Mouse (Mus musculus): Measurements from ENCODE around the gene Ccz1. TPM values are rescaled to one million over a fixed set of nuclear protein-coding genes. Genes with fewer than 3 reads are reported as not detected.
A peak's percentile ranks its signal among the peaks of the same experiment; 100 is the strongest.
"Not testable (repeated sequence)": the region's sequence is repeated elsewhere in the genome, so short reads cannot be mapped to it uniquely, and the experiment has no call there.

Gene Ccz1
- polyA plus RNA-seq, 1 experiment, result 48.2 TPM

- H3K4me1 ChIP-seq (ENCODE audit: control insufficient read depth, insufficient read depth, insufficient read length, low read length), result peaks cover 3% of the 10 kb centered on the region
- no peak overlapping the region for H3K4me3 ChIP-seq (ENCODE audit: insufficient read depth, low read depth, low read length)
- no peak overlapping the region for H3K27ac ChIP-seq (replicated peaks; ENCODE audit: low read depth, low read length)
These were observed 1.2 kb upstream of the Ccz1 start for GRCm38 (mm10) chr5:144015845-144016244.

DNA sequence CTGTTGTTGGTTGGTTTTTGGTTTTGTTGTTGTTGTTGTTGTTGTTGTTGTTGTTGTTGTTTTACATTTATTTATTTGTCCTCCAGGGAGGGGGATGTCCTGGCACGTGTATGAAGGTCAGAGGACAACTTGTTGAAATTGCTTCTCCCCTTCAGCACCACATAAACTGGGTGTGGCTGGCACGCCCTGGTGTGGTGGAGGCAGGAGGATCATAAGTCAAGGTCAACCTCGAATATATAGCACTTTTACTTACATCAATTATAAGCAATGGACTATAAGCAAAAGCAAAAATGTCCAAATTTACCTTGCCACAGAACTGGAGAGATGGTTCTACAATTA is 604 bp upstream of the Ccz1 start:
- 0 out of 2 replicates have a peak overlapping the region, but pooled peaks have one; percentile 44 for H3K27ac ChIP-seq (replicated peaks; ENCODE audit: low read depth, low read length)

DNA sequence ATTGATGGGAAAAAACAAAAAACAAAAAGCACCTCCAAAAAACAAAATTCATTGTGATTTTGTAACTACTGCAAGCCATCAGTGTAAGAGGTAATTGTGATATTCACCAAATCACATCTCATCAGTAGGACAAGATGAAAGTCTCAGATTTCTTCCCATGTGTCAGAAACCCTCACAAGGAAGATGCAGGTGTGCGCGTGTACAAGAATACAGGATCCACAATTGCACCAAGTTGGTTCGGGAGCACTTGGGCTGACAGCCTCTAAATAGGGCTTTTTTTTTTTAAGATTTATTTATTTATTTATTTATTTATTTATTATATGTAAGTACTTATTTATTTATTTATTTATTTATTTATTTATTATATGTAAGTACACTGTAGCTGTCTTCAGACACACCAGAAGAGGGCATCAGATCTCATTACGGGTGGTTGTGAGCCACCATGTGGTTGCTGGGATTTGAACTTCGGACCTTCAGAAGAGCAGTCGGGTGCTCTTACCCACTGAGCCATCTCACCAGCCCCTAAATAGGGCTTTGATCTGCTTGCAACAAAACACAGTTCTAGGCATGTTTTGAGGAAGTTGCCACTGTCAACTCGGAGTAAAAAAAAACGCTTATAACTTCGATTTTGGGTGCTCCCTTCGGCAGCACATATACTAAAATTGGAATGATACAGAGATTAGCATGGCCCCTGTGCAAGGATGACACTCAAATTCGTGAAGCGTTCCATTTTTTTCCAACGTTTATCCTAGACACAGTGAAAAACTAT is 1.1 kb downstream of the Ccz1 start:
- H3K27ac ChIP-seq (replicated peaks; ENCODE audit: low read depth, low read length); H3K4me1 ChIP-seq (ENCODE audit: control insufficient read depth, insufficient read depth, insufficient read length, low read length): not testable (repeated sequence)
- peak overlapping the region; percentile 39 for H3K4me3 ChIP-seq (ENCODE audit: insufficient read depth, low read depth, low read length)

More for the DNA sequence above, 604 bp upstream of the Ccz1 start:
- peaks cover 3% of the 10 kb centered on the region for H3K4me1 ChIP-seq (ENCODE audit: control insufficient read depth, insufficient read depth, insufficient read length, low read length)
- H3K4me3 ChIP-seq (ENCODE audit: insufficient read depth, low read depth, low read length), result peak overlapping the region; percentile 65

DNA sequence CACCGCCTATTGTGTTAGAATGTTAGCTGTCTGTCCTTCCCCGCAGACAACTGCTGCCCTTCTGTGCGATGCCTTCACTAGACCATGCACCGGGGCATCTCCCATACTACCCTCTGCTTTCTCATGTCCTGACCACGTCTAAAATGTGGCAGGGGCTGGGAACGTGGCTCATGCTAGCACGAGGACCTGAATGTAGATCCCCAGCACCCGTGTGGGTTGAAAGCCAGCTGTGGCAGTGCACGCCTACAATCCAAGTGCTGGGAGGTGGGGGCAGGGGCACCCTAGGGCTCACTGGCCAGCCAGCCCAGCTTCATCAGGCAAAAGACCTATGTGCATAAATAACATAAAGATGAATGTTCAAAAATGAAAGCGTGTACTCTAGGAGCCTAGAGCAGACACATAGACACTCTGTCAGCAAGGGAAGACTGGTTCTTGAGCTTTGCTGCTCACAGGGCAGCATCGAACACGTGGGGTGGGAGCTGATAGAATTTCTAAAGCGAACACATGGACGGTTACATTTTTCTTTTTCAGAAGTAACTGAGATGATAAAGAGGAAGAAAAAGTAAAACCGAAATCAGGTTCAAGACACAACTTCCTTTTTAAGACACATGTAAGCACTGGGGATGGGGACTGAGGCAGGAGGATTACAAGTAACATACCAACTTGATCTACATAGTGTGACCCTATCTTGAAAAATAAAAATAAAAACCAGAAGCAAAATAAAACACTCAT is 12.1 kb downstream of the Ccz1 start:
- H3K4me3 ChIP-seq (ENCODE audit: insufficient read depth, low read depth, low read length), result no peak overlapping the region
- H3K4me1 ChIP-seq (ENCODE audit: control insufficient read depth, insufficient read depth, insufficient read length, low read length), result no peaks in the 10 kb centered on the region
- no peak overlapping the region for H3K27ac ChIP-seq (replicated peaks; ENCODE audit: low read depth, low read length)

GRCm38 (mm10) chr5:143999409-143999808 is 15.3 kb downstream of the Ccz1 start:
- Histone ChIP-seq H3K4me3 (ENCODE audit: insufficient read depth, low read depth, low read length) (no peak overlapping the region), H3K4me1 (ENCODE audit: control insufficient read depth, insufficient read depth, insufficient read length, low read length) (no peaks in the 10 kb centered on the region), H3K27ac (replicated peaks; ENCODE audit: low read depth, low read length) (no peak overlapping the region)

GRCm38 (mm10) chr5:143994632-143995365 is 19.9 kb downstream of the Ccz1 start:
- no peaks in the 10 kb centered on the region for H3K4me1 ChIP-seq (ENCODE audit: control insufficient read depth, insufficient read depth, insufficient read length, low read length)
- no peak overlapping the region for H3K4me3 ChIP-seq (ENCODE audit: insufficient read depth, low read depth, low read length)
- no peak overlapping the region for H3K27ac ChIP-seq (replicated peaks; ENCODE audit: low read depth, low read length)

GRCm38 (mm10) chr5:143993849-143994248 is 20.8 kb downstream of the Ccz1 start:
- Histone ChIP-seq H3K4me1 (ENCODE audit: control insufficient read depth, insufficient read depth, insufficient read length, low read length) (no peaks in the 10 kb centered on the region), H3K4me3 (ENCODE audit: insufficient read depth, low read depth, low read length) (no peak overlapping the region), H3K27ac (replicated peaks; ENCODE audit: low read depth, low read length) (no peak overlapping the region)

DNA sequence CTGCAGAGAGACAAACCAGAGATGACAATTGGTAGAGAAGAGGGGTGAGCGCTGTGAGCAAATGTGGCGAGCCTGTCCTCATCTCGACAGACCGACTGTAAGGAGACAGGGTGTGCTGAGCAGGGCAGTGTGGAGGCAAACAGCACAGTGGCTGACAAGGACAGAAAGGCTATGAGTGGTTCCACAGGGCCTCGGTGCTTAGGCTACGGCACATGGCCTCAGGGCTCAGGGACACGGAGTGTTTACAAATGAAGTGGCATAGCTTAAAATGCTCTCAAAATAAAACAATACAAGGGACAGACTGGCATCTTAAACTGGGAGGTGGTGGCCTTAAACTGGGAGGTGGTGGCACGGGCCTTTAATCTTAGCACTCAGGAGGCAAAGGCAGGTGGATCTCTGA is 21.4 kb downstream of the Ccz1 start:
- no peak overlapping the region for H3K4me3 ChIP-seq (ENCODE audit: insufficient read depth, low read depth, low read length)
- no peaks in the 10 kb centered on the region for H3K4me1 ChIP-seq (ENCODE audit: control insufficient read depth, insufficient read depth, insufficient read length, low read length)
- no peak overlapping the region for H3K27ac ChIP-seq (replicated peaks; ENCODE audit: low read depth, low read length)

DNA sequence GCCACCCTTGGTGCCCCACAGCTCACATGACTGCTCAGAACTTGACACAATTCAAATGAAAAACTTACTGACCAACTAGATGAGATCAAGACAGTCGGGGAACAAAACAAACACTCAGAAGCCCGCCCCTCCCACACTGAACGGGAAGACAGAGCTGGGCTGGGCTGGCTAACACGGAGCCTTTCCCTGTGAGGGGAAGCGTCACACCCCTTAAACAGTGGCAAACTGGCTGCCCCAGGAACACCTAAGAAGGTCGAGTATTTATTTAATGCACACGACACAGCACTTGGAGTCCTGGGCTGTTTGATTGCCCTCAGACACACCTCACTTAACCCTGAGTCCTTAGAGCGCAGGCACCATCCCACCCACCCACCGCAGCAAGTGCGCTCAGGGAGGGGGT is 22.0 kb downstream of the Ccz1 start:
- no peak overlapping the region for H3K4me3 ChIP-seq (ENCODE audit: insufficient read depth, low read depth, low read length)
- H3K4me1 ChIP-seq (ENCODE audit: control insufficient read depth, insufficient read depth, insufficient read length, low read length), result no peaks in the 10 kb centered on the region
- no peak overlapping the region for H3K27ac ChIP-seq (replicated peaks; ENCODE audit: low read depth, low read length)

- Histone ChIP-seq H3K4me3 (ENCODE audit: insufficient read depth, low read depth, low read length) (no peak overlapping the region), H3K4me1 (ENCODE audit: control insufficient read depth, insufficient read depth, insufficient read length, low read length) (no peaks in the 10 kb centered on the region), H3K27ac (replicated peaks; ENCODE audit: low read depth, low read length) (no peak overlapping the region)
These were observed 24.6 kb downstream of the Ccz1 start for GRCm38 (mm10) chr5:143990086-143990485.

- no peaks in the 10 kb centered on the region for H3K4me1 ChIP-seq (ENCODE audit: control insufficient read depth, insufficient read depth, insufficient read length, low read length)
- H3K27ac ChIP-seq (replicated peaks; ENCODE audit: low read depth, low read length), result no peak overlapping the region
- H3K4me3 ChIP-seq (ENCODE audit: insufficient read depth, low read depth, low read length), result no peak overlapping the region
These were observed 25.6 kb downstream of the Ccz1 start for GRCm38 (mm10) chr5:143989046-143989445.

DNA sequence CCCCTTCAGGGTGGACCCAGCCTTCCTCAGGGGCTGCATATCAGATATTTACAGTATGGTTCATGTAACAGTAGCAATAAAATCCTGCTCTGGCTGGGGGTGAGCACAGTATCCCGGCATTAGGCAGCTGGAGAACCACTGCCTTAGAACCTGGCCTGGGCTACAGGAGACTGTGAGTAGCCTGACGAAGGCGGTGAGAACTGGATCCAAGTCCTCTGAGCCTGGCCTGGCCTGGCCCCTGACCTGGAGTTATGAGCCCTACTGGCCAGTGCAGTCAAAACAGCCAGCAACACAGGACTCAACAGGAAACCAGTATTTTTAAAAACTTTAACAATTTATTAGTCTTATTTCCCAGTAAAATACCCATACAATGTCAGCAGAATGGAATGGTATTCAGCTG is 27.1 kb downstream of the Ccz1 start:
- Histone ChIP-seq H3K4me1 (ENCODE audit: control insufficient read depth, insufficient read depth, insufficient read length, low read length) (no peaks in the 10 kb centered on the region), H3K4me3 (ENCODE audit: insufficient read depth, low read depth, low read length) (no peak overlapping the region), H3K27ac (replicated peaks; ENCODE audit: low read depth, low read length) (no peak overlapping the region)

- H3K27ac ChIP-seq (replicated peaks; ENCODE audit: low read depth, low read length), result no peak overlapping the region
- H3K4me1 ChIP-seq (ENCODE audit: control insufficient read depth, insufficient read depth, insufficient read length, low read length), result no peaks in the 10 kb centered on the region
- H3K4me3 ChIP-seq (ENCODE audit: insufficient read depth, low read depth, low read length), result no peak overlapping the region
These were observed 29.3 kb downstream of the Ccz1 start for GRCm38 (mm10) chr5:143985381-143985780.

DNA sequence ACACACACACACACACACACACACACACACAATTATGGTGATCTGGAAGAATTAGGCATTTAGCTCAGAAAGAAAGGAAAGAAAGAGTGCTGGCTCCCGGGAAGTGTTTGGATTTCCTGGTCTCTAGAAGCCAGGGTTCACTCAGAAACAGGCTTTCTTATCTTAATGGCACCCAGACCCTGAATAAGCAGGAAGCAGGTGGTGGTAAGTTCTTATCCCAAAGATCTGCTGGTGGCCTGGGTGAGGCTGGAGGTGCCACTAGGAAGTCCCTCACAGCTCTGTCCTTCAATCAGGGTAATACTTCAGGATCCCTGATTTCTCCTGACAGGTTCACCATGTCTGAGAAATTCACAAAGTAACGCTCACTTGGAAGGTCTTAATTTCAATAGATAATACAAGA is 32.3 kb downstream of the Ccz1 start:
- Histone ChIP-seq H3K27ac (replicated peaks; ENCODE audit: low read depth, low read length) (no peak overlapping the region), H3K4me1 (ENCODE audit: control insufficient read depth, insufficient read depth, insufficient read length, low read length) (no peaks in the 10 kb centered on the region), H3K4me3 (ENCODE audit: insufficient read depth, low read depth, low read length) (no peak overlapping the region)

DNA sequence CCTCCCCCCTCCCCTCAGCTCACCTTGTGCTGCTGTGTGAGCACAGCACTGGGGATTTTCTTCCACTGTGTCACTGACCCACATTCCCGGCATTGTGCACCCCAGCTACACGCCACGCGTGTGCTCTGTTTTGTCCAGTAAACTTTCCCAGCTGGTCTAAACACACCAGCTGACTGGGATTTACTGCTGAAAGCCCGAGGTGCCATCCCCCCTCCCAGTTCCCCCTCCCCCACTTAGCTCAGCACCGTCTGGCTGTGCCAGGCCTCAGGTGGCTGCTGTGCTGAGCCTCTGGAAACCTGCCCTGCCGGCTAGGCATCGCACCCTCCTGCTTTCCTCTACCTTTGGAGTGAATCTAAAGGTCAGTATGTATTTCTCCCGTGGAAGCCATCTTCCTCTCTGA is 33.8 kb downstream of the Ccz1 start:
- H3K4me3 ChIP-seq (ENCODE audit: insufficient read depth, low read depth, low read length), result no peak overlapping the region
- no peaks in the 10 kb centered on the region for H3K4me1 ChIP-seq (ENCODE audit: control insufficient read depth, insufficient read depth, insufficient read length, low read length)
- no peak overlapping the region for H3K27ac ChIP-seq (replicated peaks; ENCODE audit: low read depth, low read length)

All from brown adipose tissue, adult 24 weeks (tissue).